Mouse (Mus musculus) embryonic facial prominence, embryonic 14.5 days (tissue): Measurements from ENCODE around the gene Sec31b. TPM values are rescaled to one million over a fixed set of nuclear protein-coding genes. Genes with fewer than 3 reads are reported as not detected.
A peak's percentile ranks its signal among the peaks of the same experiment; 100 is the strongest.

Experiments
- ATAC-seq: fragments of 200-750 bp; cut with Nextera tagmentation; 2 replicates; pipeline ENCODE4 v1.8.0; 2017; ENCODE audit warnings: low read depth, moderate number of reproducible peaks, moderate TSS enrichment
- DNase-seq: peaks from one replicate; pipeline ENCODE4 v3.0.0-alpha.2; 2015; ENCODE audit warnings: low spot score
- H3K27ac ChIP-seq: fragments of 300-500 bp; sonication (generic); replicated peaks from 2 replicates; pipeline ENCODE4 v1.5.1; 2014; ENCODE audit warnings: low read depth, mild to moderate bottlenecking, low read length, moderate library complexity
- H3K27me3 ChIP-seq: fragments of 300-500 bp; sonication (generic); replicated peaks from 2 replicates; pipeline ENCODE4 v1.6.1; 2014; ENCODE audit warnings: low read length; ENCODE audit not compliant: control insufficient read depth, insufficient read depth
- H3K36me3 ChIP-seq: fragments of 300-500 bp; sonication (generic); 2 replicates; pipeline ENCODE4 v1.6.1; 2014; ENCODE audit warnings: low read length, mixed read lengths; ENCODE audit not compliant: control insufficient read depth, insufficient read depth
- H3K4me1 ChIP-seq: fragments of 300-500 bp; sonication (generic); 2 replicates; pipeline ENCODE4 v1.6.1; 2014; ENCODE audit warnings: antibody characterized with exemption, low read length; ENCODE audit not compliant: control insufficient read depth, insufficient read depth
- H3K4me2 ChIP-seq: fragments of 300-500 bp; sonication (generic); 2 replicates; pipeline ENCODE4 v1.6.1; 2014; ENCODE audit warnings: low read depth, mild to moderate bottlenecking, low read length, moderate library complexity, mixed read lengths
- H3K4me3 ChIP-seq: fragments of 300-500 bp; sonication (generic); 2 replicates; pipeline ENCODE4 v1.5.1; 2014; ENCODE audit warnings: low read depth, mild to moderate bottlenecking, low read length
- H3K9ac ChIP-seq: fragments of 300-500 bp; sonication (generic); 2 replicates; pipeline ENCODE4 v1.6.1; 2014; ENCODE audit warnings: low read depth, mild to moderate bottlenecking, low read length, moderate library complexity, mixed read lengths
- H3K9me3 ChIP-seq: fragments of 300-500 bp; sonication (generic); 2 replicates; pipeline ENCODE4 v1.6.1; 2016; ENCODE audit warnings: low read length; ENCODE audit not compliant: control insufficient read depth
- WGBS: fragments of 180-500 bp; shearing (Covaris S2); extraction: QIAGEN DNeasy Blood & Tissue Kit; methylation state at CpG from one replicate; pipeline ENCODE4 v1.1.7; 2014; 5-methylcytosine and 5-hydroxymethylcytosine counted together
- polyA plus RNA-seq: library from polyadenylated mRNA; unstranded; fragments of >200 nt; fragmentation: Nextera tagmentation; extraction: Ambion mirVana; gene quantifications from 2 replicates; pipeline ENCODE4 v1.2.1, GENCODE M21; 2014

The Sec31b gene
- polyA plus RNA-seq, 1 experiment from 2014 or later: 0.46 TPM

DNA sequence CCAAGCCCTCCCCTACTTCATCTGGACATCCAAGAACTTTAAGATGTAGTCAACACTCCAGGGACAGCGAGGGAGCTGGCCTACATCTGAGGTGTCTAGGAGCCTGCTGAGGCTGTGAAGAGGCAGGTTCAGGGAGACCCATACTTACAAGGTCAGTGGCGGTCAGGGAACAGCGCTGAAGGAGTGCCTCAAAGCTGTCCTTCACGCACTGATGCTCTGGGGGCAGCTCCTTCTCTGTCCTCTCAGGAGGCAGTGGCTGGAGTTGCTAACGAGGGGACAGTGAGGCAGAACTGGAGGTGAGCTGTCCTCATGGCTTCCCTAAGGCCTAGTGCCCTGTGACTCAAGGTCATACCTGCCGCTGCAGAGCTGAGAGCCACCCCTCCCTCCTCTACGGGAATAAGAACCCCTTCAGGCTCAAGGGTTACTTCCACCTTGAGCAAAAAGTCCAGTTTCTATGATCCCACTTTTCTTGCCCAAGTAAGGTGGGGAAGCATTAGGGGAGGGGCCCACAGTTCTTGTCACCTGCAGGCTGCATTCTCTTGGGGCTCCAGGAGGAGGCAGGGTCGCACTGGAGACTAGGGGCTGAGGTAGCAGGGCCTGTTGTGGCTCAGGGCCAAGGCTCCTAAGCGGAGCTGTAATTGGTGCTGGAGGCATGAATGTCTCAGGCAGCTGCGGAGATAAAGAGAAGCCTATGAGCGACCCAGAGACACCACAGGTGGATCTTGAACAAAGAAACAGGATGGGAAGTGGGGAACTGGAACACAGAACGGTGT, 27.5 kb downstream of the Sec31b start:
- DNase-seq: no peak
- Histone ChIP-seq H3K27ac (no peak overlapping the region), H3K4me3 (no peak overlapping the region), H3K4me2 (no peak overlapping the region), H3K9ac (no peak overlapping the region), H3K27me3 (peaks cover 43% of the 10 kb centered on the region), H3K36me3 (no peaks in the 10 kb centered on the region), H3K9me3 (no peaks in the 10 kb centered on the region), H3K4me1 (0 out of 2 replicates have a peak, but pooled peaks cover 7% of the 10 kb centered on the region)
- WGBS: 53% methylated on average over 12 of the region's 12 CpGs
- no peak for ATAC-seq

DNA sequence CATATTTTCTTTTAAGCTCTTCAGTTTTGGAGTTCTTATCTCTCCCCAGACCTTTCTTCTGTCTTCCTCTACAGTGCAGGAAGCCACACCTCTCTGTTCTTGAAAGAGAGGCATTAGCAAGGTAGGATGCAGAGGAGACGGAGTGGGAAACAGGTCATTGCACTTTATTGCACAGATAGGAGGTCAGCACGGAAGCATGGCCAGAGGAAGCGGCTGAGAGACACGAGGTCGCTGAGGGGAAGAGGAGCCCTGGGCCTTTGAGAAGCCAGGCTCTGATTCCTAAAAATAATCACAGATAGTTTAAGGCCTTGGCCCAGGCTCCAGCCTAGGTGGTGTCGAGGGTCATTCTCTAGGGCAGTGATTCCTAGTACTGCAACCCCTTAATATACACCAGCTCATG, 29.9 kb downstream of the Sec31b start:
- Histone ChIP-seq H3K36me3 (no peaks in the 10 kb centered on the region), H3K27ac (no peak overlapping the region), H3K4me3 (no peak overlapping the region), H3K27me3 (peaks cover 68% of the 10 kb centered on the region), H3K9ac (no peak overlapping the region), H3K9me3 (no peaks in the 10 kb centered on the region), H3K4me2 (no peak overlapping the region), H3K4me1 (peaks cover 16% of the 10 kb centered on the region; the same call in 1 of the 2 replicates)
- 45% methylated on average over 6 of the region's 6 CpGs for WGBS
- DNase-seq (no peak), ATAC-seq (no peak)

DNA sequence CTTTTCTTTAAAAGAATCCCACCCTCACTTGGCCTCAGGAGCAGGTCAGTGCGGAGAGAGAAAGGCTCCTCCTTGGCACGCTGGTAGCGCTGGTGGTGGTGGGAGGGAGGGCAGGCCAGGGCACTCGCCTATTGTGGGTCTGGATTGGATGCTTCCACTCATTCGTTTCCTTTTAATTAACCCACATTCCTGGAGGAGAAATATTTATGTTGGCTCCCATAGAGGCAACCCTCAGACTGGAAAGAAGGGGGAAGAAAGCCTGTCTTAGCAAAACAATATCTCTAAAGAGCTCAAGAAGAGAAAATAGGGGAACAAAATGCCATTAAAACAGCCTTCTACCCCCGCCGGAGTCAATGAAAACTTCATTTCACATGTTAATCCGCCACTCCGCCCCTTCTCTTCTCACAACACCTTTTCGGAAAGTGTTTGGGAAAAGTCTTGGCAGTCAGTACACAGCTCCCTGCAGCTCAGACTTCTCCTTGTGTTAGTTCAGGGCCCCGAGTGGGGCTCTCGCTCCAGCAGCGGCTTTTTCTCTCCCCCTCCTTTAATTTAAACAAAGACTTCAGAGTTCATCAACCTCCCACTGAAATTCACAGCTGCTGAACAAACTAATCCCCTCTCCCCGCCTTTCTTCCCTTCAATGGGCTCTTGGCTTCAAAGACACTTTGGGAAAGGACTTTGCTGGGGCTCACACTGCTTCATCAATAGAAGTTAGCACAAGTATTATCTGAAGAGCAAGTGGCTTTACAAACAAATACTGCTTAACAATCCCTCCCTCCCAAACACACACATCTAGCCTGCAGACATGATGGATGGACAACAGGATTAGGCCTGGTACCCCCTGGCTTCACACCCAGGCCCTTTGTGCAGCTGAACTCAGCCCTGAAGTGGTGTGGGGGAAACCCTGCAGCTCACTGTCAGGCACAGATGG, 30.9 kb downstream of the Sec31b start:
- Histone ChIP-seq H3K9me3 (no peaks in the 10 kb centered on the region), H3K4me2 (peak overlapping the region; percentile 3; the same call in 1 of the 2 replicates), H3K27ac (no peak overlapping the region), H3K4me3 (no peak overlapping the region), H3K4me1 (peaks cover 16% of the 10 kb centered on the region; the same call in 1 of the 2 replicates), H3K27me3 (peaks cover 77% of the 10 kb centered on the region), H3K36me3 (no peaks in the 10 kb centered on the region), H3K9ac (no peak overlapping the region)
- peak; percentile 58; the same call in 1 of the 2 replicates for ATAC-seq
- DNase-seq: peak; percentile 59
- whole genome bisulfite sequencing: 11% methylated on average over 14 of the region's 14 CpGs

DNA sequence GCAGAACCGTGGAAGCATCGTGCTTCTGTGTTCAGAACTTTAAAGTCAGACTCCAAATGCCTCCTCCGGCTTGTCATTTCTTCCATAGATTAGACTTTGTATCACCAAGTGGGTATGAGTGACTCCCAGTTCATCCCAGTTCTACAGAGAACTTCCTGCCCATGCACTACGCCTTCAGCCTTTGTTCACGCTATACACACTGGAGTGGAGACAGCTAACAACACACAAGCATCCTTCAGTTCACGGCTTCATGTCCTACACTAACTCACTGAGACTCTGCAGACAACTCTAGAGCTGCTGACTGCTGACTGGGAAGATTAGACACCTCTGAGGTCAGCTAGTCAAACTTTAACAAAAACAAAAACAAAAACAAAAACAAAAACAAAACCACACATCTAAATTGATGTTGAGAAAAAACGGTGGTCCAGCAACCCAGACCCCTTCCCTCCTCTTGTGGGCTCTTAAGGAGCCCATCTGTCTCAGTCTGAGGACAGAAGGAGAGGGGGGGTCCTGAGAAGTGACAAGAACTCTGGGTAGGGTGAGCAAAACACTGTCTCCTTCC, 31.7 kb downstream of the Sec31b start:
- WGBS: 25% methylated on average over 7 of the region's 7 CpGs
- no peak overlapping the region for H3K27ac ChIP-seq

DNA sequence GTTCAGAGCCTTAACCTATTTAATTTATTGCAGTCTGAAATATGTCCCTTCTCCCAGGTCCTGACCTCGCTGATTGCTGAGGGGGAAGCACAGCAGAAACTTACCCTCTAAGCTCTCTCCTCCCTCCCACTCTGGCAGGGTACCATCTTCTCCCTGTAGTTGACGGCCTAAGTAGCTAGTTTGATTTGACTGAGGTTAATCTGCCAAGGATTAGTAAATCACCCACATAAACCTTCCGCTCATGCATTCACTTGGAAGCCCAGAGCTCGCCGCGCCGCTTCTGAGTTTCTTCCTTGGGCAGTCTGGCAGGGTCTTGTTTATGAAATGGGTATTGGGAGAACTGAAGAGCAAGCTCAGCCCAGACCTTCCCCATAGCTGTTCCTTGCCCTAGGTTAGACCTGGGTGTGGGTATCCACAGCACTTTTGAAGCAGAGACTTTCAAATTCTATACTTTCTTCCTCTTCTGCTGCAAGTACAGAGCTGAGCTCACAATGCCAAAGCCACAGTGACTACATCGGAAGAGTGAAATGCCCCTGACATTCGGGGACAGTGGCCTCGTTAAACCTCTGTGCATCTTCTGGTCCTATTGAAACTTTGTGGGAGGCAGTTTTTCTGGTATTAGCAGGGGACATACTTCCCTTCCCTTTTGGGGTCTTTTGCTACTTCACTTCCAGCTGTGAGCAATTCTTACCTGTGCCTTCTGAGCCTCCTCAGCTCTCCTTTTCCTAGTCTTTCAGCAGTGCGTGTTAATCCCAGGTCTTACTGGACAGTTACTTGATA, 32.4 kb downstream of the Sec31b start:
- no peak overlapping the region for H3K9ac ChIP-seq
- DNase-seq (no peak), ATAC-seq (no peak)
- no peak overlapping the region for H3K4me2 ChIP-seq
- H3K4me1 ChIP-seq: peaks cover 16% of the 10 kb centered on the region; the same call in 1 of the 2 replicates
- WGBS: 15% methylated on average over 11 of the region's 11 CpGs
- no peaks in the 10 kb centered on the region for H3K36me3 ChIP-seq
- no peak overlapping the region for H3K27ac ChIP-seq
- peaks cover 90% of the 10 kb centered on the region for H3K27me3 ChIP-seq
- H3K4me3 ChIP-seq: no peak overlapping the region
- H3K9me3 ChIP-seq: no peaks in the 10 kb centered on the region

More for the DNA sequence above, 31.7 kb downstream of the Sec31b start:
- DNase-seq (no peak), ATAC-seq (no peak)
- Histone ChIP-seq H3K36me3 (no peaks in the 10 kb centered on the region), H3K4me2 (no peak overlapping the region; the same call in 1 of the 2 replicates), H3K9me3 (no peaks in the 10 kb centered on the region), H3K9ac (no peak overlapping the region), H3K4me1 (peaks cover 16% of the 10 kb centered on the region; the same call in 1 of the 2 replicates), H3K4me3 (no peak overlapping the region), H3K27me3 (peaks cover 84% of the 10 kb centered on the region)

DNA sequence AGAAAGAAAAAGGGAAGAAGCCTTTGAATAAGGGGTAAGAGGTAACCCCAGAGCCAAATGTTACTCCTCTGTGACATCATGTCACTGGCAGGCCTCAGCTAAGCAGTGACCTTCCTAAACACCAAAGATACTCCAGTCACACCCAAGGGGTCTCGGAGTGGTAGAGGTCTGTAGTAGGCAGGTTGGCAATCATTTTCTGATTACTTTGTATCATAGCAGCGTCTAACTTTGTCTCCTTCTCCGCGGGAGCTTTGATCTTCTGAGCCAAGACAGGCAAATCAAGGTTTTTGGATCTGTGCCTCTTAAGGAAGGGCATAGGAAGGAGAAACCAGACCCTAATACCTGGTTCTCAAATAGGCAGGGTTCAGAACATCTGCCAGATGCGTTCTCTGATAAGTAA, 33.1 kb downstream of the Sec31b start:
- DNase-seq (no peak), ATAC-seq (no peak)
- Histone ChIP-seq H3K4me2 (no peak overlapping the region), H3K9me3 (no peaks in the 10 kb centered on the region), H3K4me3 (no peak overlapping the region), H3K27me3 (peaks cover 90% of the 10 kb centered on the region), H3K9ac (no peak overlapping the region), H3K27ac (no peak overlapping the region), H3K36me3 (no peaks in the 10 kb centered on the region), H3K4me1 (peaks cover 16% of the 10 kb centered on the region; the same call in 1 of the 2 replicates)
- WGBS: 21% methylated on average over 4 of the region's 5 CpGs

DNA sequence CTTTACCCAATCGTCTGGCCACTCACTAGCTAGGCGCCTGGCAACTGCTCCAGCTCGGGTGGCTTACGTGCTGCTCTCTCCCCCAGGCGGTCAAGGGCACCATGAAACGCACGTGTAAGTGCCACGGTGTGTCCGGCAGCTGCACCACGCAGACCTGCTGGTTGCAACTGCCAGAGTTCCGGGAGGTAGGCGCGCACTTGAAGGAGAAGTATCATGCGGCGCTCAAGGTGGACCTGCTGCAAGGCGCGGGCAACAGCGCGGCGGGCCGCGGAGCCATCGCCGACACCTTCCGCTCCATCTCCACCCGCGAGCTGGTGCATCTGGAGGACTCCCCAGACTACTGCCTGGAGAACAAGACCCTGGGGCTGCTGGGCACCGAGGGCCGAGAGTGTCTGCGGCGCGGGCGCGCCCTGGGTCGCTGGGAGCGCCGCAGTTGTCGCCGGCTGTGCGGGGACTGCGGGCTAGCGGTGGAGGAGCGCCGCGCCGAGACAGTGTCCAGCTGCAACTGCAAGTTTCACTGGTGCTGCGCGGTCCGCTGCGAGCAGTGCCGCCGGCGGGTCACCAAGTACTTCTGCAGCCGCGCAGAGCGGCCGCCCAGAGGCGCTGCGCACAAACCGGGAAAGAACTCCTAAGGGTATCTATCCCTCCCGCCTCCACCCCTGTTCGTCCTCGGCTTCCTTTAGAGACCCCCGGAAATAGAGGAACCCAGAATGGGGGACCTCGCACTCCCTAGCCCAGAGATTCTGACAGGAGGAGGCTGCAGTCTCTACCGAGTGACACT, 34.0 kb downstream of the Sec31b start:
- H3K27ac ChIP-seq: no peak overlapping the region
- peak overlapping the region; percentile 86 for H3K4me2 ChIP-seq
- peaks cover 16% of the 10 kb centered on the region; the same call in 1 of the 2 replicates for H3K4me1 ChIP-seq
- no peaks in the 10 kb centered on the region for H3K9me3 ChIP-seq
- peak overlapping the region; percentile 46 for H3K4me3 ChIP-seq
- no peaks in the 10 kb centered on the region for H3K36me3 ChIP-seq
- under 1% methylated on average over 40 of the region's 66 CpGs for WGBS
- DNase-seq: peak; percentile 46
- ATAC-seq: peak; percentile 27
- H3K27me3 ChIP-seq: peaks cover 85% of the 10 kb centered on the region
- H3K9ac ChIP-seq: peak overlapping the region; percentile 54
